Mouse (Mus musculus) T-helper 17 cell (primary cell): ENCODE results near the gene Rad51b.

Source experiments
- in situ Hi-C, 2 experiments: fragments of 300-600 bp; cut with MboI, MseI; formaldehyde crosslinking; loops; 1 replicate in 1 of 2; 2 replicates in 1 of 2; pipeline ENCODE4 v1.15.1; 2025; ENCODE audit warnings: high pct_unique_total_duplicates in 2 of 2

Rad51b gene

DNA sequence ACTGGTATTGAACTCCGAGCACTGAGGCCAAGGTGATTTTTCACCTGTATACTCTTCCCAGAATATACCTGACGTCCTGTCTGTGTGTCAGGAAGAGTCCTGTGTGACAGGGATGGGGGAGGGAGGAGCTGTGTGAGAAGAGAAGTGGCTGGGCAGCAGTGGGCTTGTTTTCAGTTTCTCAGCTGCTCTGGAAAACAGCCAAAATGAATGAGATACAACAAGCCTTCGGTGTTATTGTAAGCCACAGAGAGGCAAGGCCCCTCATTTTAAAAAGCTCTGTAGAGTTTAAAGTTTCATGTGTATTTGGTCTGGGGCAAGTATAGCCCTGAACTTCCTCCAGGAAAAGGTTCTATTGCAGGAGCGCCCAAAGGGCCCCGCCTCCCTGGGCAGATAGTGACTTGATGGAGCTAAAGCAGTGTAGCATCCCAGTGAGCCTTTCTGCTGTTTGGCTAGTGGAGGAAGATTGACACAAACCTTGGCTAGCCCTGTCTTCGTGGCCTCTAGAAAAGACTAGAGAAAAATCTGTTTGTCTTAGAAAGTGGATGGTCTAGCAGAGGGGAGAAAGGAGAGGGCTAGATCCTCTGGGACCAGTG lies 313.5 kb downstream of the Rad51b start:
- in situ Hi-C loops = loop anchor here (5.0 to 25.0 kb wide), 4 partner anchors 82 to 534 kb away; no protein-coding TSS in a partner anchor

DNA sequence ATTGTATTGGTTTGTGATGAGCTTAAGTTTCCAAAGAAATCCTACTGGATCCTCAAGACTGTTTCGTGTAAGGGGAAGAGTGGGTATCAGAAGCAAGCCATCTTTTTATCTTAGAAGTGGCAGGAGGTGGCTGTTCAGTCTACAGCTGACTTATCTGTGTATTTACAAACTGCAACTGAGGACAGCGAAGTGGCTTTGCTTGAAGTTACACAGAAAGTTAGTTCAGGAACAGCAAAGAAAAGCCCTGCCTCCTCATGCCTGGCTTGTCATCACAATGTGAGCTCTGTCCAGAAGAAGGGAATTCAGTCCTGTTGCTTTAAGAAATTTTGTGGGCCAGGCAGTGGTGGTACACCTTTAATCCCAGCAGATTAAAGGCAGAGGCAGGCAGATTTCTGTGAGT lies 314.6 kb downstream of the Rad51b start:
- in situ Hi-C loops = loop anchor here (5.0 to 25.0 kb wide), 4 partner anchors 81 to 533 kb away; no protein-coding TSS in a partner anchor

DNA sequence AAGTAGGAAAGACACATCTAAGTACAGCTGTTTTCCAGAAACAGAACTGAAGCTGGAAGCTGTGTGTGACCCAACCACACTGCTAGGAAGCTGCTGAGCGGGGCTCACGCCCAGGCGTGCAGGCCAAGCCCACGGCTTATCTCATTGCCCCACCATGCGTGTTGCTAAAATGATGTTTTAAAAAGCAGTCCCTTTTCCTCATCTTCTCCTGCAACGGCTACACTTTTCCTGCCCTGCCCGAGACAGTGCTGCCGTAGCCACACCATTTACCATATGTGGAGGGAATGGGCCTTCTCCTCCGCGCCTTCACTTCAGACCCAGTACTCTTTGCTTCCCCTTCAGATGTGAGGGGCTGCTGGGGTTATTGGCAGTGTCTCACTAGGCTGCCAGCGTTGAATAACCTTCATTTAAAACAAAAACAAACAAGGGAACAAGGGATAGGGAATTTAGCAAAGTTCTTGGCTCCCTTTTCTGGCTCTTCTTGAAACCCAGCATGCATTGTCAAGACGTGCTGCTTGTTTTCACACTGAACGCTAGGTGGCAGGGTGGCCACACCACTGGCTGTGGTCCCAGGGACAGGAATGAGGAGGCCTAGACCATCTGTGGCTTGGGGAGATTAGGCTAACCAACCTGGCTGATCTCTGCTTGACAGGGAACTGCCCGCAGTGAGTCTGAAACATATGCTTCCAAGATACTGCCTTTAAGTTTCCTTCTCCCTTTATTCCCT lies 315.4 kb downstream of the Rad51b start:
- in situ Hi-C loops = loop anchor here (5.0 to 25.0 kb wide), 4 partner anchors 80 to 532 kb away; no protein-coding TSS in a partner anchor

DNA sequence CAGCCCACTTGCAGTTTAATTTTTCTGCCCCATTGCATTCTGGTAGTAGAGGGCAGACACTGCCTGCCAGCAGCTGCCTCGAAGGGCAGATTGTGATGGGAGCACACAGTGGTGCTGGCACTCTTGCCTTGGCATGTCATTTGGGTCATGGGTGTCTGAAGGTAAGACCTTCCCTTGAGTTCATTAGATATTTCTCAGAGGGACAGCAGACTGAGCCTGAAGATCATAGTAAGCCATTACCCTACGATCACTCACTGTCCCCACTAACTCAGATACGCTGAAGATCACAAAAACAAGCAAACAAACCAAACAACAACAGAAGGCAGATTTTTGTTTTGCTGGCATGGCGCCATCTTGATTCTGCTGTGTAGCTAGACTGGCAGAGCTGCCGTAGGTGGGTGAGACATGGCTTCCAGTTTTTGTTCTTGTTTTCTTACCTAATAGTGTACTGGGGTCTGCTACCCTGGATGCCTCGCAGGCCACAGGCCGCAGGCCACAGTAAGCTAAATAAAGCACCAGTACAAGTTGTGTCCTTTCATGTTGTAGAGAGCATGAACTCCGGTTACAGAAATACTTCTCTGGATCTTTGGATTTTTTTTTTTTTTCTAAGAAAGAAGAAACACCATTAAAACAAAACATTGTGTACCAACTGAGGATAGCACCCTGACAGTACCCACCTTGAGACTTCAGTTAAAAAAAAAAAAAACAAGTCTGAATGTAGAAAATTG lies 316.1 kb downstream of the Rad51b start:
- in situ Hi-C loops = loop anchor here (5.0 to 25.0 kb wide), 4 partner anchors 79 to 532 kb away; no protein-coding TSS in a partner anchor

DNA sequence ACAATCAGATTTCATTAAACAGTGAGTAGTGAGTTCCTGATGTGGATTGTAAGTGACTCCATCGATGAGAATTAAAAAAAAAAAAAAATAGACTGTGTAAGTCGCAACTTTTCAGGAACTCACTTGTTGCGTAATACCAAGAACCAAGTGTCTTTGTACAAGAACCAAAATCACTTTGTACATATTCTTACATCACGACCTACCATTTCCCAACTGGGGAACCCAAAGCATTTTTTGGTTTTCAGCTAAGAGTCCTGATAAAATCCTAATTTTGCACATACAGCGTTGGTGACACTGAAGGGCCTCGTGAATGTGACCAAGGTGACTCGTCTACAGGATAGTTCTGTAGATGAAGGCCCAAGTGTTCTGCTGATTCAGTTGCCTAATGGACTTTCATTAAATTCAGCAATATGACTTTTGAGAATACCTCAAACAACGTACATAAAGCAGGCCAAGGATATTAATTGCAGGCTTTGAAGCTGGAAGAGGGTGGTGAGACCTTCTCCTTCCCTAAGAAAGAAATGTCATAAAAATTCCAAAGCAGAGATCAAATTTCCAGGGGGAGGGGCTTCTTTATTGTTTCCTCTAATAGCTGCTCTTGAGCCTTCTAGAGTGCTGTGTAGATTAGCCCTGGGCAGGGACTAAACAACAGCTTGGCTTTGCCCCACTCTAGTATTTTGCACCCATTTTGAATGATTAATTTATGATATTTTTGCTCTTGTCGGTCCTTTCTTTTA lies 316.9 kb downstream of the Rad51b start:
- in situ Hi-C loops = loop anchor here (5.0 to 25.0 kb wide), 4 partner anchors 78 to 531 kb away; no protein-coding TSS in a partner anchor

DNA sequence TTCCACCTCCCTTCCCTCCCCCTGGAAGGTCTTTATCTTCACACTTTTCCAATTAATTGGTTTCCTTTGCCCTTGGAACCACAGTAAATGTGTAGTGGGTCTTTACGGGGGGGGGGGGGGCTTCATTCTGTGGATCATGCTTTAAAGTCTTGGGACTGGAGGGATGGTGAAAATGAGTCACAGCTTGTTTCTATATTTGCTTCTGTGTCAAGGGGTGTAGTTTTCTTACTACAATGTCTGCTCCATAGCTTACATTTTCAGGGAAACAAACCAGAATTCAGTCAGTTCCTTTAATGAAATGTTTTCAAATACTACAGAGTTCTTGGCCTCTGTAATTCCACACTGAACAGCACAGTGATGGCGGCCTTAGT lies 317.5 kb downstream of the Rad51b start:
- in situ Hi-C loops = loop anchor here (5.0 to 25.0 kb wide), 4 partner anchors 78 to 530 kb away; no protein-coding TSS in a partner anchor

DNA sequence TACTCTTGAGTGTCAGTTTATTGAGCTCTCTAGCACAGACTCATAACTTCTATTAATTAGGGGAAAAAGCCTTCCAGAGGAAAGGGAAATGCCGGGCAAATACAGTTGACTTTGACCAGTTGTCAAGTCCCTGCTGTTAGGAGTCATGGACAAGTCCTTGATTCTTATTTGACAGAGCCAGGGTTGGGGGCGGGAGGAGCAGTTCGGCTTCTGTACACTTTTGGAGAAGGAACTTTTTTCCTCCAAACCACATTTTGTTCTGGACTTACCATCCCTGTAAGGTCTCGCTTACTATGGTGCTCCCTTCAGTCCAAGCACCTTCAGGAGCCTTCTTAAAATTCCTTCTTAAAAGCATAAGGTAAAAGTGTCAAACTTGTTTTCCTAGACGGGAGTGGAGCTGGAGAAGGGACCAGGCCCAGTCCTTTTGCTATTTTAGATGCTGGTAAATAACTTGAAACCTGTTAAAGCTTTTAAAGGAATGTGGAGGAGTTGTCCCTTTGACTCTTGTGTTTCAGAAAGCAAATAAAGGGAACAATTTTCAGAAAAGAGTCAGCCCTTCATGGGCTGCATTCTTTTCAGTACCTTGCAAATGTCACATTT lies 318.7 kb downstream of the Rad51b start:
- in situ Hi-C loops = loop anchor here in 1 of 2 experiments (10.0 to 25.0 kb wide), 2 partner anchors 146 to 529 kb away; no protein-coding TSS in a partner anchor

DNA sequence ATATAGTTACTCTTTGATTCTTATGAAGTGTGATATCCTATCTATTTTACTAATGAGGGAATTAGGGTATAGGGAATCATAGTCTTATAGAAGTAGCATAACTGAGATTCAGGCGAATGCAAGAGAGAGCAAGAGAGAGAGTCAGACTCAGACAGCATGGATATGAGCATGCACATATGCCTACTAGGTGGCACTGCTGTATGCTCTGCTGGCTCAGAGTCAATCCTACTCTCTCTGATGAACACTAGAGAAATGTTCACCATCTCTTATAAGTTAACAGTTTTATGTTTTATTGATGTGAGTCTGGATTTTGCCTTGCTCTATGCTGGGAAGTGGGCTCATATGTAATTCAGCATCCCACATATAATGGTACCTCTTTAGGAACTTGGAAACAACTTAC lies 321.9 kb downstream of the Rad51b start:
- in situ Hi-C loops = loop anchor here in 1 of 2 experiments (10.0 to 25.0 kb wide), 2 partner anchors 143 to 526 kb away; no protein-coding TSS in a partner anchor

DNA sequence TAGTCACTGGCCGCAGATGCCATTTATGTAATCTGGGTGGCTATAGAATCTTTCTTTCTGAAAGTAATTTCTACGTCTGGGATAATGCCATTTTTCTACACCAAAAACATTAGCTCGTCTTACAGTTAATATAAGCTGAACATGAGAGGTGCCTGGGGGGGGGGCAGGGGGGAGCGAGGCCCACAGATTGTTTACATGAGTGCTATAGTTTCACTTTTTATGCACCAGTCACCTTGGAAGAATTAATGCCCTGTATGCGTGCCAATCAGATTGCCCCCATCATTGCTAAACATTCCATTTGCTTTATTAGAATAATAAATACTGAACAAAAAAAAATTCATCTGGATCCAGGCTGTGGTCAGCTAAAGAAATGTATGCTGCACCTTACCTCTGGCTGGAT lies 323.6 kb downstream of the Rad51b start:
- in situ Hi-C loops = loop anchor here in 1 of 2 experiments (25.0 kb wide), 1 partner anchor 142 kb away; no protein-coding TSS in a partner anchor

DNA sequence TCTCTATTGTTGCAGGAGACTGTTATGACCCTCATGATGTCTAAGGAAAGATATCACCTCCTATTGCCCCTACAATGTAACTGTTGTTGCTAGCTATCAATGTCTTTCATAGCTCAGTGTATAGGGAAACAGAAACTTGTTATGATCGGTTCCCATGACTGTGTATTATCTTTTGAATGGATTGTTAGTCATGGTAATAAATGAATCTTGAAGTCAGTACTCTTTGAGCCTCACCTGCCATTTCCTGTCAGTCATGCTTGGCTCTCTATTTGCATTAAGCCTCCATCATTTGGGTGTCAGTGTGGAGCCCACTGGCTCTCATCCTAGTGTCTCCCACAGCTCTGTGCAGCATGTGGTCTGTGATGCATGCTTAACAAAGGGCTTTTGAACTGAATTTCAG lies 326.2 kb downstream of the Rad51b start:
- in situ Hi-C loops = loop anchor here in 1 of 2 experiments (25.0 kb wide), 1 partner anchor 139 kb away; no protein-coding TSS in a partner anchor

DNA sequence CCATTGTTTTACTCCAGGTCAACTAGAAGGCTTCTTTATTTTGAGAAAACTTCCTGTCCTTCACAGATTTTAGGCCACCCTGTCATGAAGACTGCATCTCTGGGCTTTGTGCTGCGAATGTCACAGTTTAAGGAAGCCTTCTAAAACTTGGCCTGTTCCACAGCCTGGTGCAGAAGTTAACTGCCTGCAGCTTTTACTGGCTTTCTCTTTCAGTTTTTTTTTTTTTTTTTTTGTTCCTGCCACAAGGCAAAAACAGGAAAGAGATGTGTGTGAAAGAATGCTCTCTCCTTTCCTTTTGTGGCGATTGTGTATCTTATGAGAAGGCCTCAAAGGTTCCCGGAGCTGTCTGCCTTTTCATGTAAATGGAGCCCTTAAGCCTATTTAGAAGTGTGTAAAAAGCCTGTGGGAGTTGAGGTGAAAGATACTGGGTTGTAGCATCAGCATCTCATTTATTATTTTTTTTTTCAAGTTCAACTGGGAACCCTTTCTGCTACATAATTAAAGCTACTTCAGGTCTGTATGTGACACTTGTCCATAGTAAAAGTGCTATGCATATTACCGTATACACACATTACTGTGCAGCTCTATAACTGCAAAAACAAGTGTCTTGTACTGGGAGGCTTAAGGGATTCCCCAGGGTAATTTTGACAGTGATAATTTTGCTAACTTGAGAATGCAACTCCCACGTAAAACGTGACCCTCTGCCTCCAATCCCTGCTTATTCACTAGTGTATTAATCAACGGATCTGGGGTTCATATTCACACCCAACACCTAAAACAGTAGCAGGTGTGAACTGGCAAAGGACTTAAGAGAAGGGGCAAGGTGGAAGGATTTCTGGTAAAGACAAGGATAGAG lies 328.8 kb downstream of the Rad51b start:
- in situ Hi-C loops = no loop called here

DNA sequence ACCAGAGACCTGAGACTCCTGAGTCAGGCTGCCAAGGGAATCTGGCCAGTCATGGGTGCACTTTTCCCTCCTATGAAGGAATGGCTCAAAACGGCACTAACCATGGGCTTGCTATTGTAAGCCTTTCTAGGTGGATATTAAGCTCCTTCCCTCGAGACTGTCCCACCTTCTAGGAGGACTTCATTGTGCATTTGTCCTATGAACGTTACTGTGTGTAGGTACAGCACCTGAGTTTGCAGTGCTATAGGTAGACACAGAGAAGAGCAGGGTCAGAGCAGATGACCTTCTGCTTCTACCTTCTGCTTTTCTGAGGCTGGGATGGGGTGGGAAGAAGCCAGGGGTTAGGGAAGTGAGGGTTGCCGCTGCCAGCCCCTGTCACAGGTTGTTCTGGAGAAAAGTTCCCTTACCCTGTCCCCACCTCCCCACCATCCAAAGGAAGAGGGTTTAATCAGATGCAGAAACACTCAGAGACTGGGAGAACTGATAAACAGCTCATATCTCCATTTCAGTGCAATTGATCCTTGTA lies 329.5 kb downstream of the Rad51b start:
- in situ Hi-C loops = no loop called here

DNA sequence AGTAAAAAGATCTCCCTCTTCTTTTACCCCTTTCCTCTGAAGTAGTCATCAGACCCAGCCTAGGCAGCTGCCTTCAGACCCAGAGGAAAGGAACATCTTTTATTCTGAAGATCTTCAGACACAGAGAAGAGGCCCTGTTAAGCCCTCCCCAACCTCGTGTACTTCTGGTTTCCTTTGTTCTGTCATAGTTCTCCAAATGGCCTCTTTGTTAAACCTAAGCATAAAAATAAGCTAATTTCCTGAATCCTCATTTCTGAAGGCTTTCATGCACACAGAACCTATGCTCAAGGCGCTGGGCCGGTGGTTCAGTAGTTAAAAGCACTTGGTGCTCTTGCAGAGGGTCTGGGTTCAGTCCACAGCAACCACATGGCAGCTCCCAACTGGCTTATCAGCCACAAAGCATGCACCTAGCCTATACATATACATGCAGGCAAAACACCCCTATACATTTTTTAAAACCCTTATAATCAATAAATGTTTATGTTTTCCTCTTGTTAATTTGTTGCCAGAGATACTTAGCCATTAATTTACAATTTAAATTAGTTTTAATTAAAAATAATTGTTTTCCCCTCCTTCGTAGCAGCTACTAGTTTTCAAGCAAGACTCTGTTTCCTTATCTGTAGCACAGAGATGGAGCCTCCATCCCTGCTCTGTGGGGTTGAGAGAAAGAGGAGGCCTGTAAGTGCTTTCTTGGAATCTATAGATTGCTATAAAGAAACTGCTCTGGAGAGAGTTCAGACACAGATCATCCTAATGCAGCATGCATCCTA lies 330.5 kb downstream of the Rad51b start:
- in situ Hi-C loops = no loop called here

DNA sequence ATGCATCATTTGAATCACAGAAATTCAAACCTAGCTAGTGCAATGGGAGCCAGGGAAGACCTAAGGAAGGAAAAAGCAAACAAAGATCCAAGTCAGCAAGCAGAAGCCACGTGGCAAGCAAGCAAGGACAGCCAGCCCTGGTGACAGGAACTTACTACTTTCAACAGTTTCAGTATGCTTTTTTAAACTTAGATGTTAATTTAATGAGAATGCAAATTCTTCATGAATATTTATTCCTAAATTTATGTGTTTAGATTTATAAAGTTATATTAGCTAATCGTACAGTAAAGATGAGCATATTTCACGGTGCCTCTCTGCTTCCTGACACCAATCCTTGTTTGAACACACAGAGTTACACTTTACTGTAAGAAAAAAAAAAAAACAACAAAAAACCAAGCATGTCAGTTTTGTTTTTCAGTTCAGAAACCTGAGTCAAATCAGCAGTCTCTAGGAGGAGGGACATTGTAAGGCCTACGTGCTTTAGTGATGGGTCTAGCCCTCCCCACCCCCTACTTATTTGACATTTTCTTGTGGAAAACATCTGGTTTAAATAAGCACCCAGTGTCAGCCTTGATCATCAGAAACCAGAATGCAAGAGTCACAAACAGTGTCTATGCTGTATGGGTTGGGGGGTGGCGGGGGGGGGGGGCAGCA lies 331.2 kb downstream of the Rad51b start:
- in situ Hi-C loops = no loop called here

DNA sequence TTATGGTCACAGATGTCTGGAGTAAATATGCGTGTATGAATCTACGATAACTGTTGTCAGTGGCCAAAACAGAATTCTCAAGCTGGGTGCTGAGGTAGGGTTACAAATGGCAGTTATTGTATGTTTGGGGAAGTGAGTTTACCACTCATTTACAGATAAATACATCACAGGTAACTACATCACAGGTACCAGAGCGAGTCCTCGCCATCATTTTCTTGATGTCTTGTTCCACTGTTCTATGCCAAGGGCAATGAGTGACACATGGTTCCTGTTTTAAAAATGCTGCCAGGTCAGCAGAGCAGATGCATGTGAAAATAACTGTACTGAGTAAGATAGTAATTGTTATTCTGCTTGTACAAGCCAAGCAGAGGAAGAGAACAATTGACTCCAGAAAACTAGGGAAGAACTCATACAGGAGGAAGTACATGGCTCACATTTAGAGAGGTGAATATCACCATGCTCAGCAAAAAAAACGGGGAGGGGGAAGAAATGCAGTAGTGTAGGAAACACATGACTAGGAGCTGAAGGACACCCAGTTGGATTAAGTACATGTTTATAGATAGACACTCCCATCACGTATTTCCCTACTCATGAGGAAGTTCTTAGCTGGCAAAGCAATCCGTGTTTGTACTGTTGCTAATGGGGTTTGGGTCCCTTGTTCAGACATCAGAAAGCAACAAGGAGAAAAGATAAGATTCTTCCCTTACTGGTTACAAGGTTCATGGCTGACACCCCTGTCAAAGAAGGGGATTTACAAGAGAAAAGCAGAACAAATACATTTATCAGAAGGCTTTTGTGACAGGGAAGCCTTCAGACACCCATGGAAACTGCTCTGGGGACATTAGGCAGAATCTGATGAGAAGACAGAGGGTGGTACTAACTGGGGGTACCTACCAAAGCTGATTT lies 333.1 kb downstream of the Rad51b start:
- in situ Hi-C loops = no loop called here

DNA sequence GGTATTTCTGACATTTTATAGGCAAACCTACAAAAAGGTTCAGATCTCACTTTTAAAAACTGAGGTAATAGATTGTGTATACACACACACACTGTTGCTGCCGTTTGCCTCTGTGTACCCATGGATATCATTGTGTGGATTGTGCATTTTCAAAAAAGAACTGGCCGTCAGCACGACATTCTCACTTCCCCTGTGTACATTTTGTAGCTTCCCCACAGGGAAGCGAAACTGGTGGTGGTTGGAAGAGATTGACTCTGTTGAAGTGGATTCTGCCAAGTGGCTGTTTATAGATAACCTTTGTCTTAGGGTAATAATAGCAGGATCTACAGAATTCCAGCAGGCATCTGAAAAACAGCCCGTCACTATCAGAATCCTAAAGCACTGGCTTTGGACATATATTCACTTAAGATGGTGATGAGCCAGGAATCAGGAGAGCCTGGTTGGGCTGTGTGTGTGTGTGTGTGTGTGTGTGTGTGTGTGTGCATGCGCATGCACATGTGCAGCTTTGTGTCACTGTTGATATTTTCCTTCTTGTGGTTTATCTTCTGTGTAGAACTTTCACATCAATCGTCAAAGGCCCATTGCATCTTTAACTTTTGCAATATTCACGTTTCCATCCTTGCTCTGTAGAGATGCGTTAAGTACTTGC lies 336.5 kb downstream of the Rad51b start:
- in situ Hi-C loops = no loop called here
